Mouse (Mus musculus) urinary bladder, adult 18-20 months (tissue): ENCODE results near the gene Nxt1.

Experiments used
- DNase-seq, 2 experiments: peaks; one replicate each; pipeline ENCODE4 v3.0.0; 2022; ENCODE audit warnings: low spot score in 2 of 2, mixed read lengths in 2 of 2

The Nxt1 gene

DNA sequence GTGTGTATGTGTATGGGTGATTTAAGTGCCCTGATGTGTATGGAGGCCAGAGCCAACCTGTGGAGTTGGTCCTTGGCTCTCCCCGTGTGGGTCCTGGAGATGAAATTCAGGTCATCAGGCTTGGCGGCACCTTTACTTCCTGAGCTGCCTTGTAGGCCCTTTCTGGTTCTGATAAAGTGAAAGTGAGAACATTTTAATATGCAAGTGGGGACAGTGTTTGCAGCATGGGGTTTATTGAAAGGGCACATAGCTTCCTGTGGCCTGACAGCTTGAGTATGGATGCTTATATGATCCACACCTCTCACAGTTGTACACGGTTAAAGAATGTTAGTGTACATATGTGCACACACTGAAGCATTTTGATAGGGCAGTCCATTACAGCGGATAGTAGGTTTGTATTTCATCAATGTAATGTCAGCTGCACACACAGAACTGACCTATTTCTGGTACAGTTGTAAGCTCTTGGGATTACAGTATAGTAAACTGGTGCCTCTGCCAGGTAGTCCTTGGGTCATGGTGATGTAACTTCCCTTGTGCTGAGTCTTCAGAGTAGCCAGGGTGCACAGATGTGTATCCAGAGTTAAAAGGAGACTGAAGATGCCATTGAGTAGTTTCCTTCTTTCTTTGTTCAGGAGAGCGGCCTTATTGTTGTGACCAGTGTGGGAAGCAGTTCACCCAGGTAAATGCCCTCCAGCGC is 17.2 kb downstream of the Nxt1 start:
- no peak for DNase-seq

GRCm38 (mm10) chr2:148690291-148690690 is 17.9 kb downstream of the Nxt1 start:
- DNase-seq, result no peak

DNA sequence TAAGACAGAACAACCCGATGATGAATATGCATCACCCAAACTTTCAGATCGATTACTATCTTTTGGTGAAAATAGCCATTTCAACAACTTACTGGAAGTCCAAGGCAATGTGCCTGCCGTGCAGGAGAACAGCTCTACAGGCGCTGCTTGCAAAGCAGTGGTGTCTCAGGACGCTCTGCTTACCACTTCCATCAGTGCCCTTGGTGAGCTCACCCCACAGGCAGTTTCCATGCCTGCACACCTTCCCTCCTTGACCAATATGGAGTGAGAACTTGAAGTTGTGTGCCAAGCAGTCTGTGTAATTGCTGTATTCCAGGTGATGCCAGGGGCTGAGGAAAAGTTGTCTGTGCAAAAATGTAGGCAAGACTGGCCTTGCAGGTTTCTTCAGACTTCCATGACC is 18.4 kb downstream of the Nxt1 start:
- no peak for DNase-seq

- no peak for DNase-seq
Measured at GRCm38 (mm10) chr2:148698571-148698970, 26.2 kb downstream of the Nxt1 start.

- DNase-seq, result no peak
Measured at GRCm38 (mm10) chr2:148706409-148707201, 34.2 kb downstream of the Nxt1 start.

DNA sequence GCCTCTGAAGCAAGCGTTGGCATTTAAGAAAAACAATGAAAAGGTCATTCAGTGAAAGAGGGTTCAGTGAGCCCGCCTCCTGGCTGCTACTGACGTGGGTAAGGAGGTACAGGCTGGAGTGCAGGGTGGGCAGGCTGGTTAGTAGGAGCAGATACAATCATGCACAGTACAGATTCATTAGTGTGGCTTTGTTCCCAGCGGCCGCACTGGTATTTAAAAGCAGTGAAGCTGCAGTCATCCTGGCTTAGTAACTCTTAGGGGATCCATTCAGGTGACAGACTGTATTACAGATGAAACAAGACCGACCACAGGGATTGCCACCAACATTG is 34.8 kb downstream of the Nxt1 start:
- DNase-seq, result no peak

GRCm38 (mm10) chr2:148712326-148712725 is 39.9 kb downstream of the Nxt1 start:
- DNase-seq, result no peak

DNA sequence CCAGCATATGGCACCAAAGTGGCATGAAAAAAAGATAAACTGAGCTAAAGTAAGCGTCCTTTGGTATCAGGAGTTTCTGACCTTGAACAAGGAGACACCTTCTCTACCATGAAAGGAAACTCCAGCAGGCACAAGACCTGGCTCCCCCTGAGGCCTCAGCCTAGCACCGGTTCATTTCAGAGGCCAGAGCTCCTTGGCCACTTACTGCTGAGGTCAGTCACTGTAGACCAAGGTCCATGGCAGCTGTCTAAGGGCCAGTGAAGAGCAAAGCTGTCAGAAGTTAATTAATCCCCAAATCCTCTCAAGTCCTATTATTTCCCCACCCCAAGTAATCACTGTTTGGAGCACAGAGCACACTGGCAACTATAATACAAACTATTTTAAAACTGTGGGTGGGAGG is 44.7 kb downstream of the Nxt1 start:
- no peak for DNase-seq

DNA sequence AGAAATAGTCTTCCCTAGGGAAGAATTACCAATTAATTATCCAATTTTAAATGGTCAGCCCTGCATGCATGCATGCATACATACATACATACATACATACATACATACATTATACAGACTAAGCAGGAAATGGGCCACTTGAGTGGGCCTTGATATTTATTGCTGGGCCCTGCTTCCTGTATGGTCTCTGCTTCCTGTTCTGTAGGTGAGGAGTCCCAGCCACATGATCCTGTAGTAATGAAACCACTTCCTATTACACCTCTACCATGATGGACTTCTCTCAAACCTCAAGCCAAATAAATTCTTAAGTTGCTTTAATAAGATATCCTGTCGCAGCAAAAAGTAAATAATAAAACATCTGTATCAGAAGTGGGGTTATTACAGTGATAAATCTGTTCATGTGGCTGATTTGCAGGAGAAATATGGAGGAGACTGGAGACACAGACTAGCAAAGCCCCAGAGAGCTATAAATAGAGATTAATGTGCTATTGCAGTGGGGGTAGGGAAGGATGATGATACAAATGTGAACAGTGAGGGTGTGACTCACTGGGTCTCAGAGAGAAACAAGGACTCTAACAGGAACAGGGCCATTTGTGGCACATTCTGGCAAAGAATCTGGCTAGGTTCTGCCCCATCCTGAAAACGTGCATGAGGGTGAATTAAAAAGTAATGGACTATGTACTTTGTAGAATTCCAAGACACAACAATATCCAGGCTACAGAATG is 47.0 kb downstream of the Nxt1 start:
- DNase-seq, result no peak
